Mouse (Mus musculus): Measurements from ENCODE around the gene Pkn1. TPM values are rescaled to one million over a fixed set of nuclear protein-coding genes. Genes with fewer than 3 reads are reported as not detected.

The Pkn1 gene
- total and polyA plus RNA-seq, 3 experiments = 33.5 to 73.2 (median 41.2) TPM

DNA sequence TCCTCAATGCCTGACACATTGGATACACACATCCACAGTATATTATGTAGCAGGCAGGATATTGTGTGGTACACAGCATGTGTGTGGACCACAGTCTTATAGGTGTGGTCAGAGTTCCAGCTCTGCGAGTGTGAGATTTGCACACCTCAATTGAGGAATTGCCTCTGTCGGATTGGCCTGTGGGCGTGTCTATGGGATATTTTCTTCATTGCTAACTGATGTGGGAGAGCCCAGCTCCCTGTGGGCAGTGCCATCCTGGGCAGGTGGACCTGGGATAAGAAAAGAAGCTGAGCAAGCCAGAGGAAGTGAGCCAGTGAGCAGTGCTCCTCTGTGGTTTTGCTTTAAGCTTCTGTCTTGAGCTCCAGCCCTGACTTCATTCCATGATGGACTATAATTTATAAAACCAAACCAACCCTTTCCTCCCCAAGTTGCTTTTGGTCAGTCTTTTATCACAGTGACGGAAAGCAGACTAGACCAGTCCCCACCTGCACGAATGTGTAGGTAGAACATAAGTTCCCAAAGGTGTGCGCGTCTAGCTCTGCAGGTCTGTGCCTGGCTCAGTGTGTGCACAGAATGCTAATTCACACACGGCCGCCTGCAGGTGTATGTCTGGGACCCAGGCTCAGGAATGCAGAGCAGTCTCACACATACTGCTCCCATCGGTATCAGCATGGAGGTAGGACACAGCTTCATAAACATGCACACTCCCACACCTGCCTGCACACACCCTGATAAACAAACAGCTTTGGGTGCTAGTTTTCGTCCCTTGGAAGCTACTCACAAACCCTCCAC, 4.4 kb downstream of the Pkn1 start:
- DNase-seq (ENCODE audit: low read depth, low spot score) = no peak
- no peaks in the 10 kb centered on the region for H3K9me3 ChIP-seq (replicated peaks; ENCODE audit: insufficient read depth, low read length)
- no peaks in the 10 kb centered on the region for H3K27me3 ChIP-seq (ENCODE audit: control insufficient read depth in 1 of 2, insufficient read depth in 2 of 2, low read length in 2 of 2)
- peaks cover 39% of the 10 kb centered on the region for H3K79me2 ChIP-seq (ENCODE audit: control insufficient read depth, insufficient read depth, low read length, poor library complexity)
- no peak overlapping the region for H3K4me3 ChIP-seq (ENCODE audit: control insufficient read depth in 1 of 2, insufficient read depth in 1 of 2, low read depth in 2 of 2, low read length in 2 of 2)
- H3K4me1 ChIP-seq (ENCODE audit: control insufficient read depth in 1 of 2, insufficient read depth in 2 of 2, low read length in 2 of 2) = peaks cover 4 to 28% of the 10 kb centered on the region in 2 experiments
- TF ChIP-seq EP300 (IDR thresholded peaks at IDR 0.05; ENCODE audit: low read depth in 1 of 2, low read length in 2 of 2) (no peak), ELF1 (IDR thresholded peaks at IDR 0.05; ENCODE audit: low read depth, low read length) (no peak), POLR2A (IDR thresholded peaks at IDR 0.05; ENCODE audit: control insufficient read depth in 1 of 2, insufficient read depth in 1 of 2, low read depth in 1 of 2, low read length in 2 of 2, poor library complexity in 1 of 2) (no peak), MYC (IDR thresholded peaks at IDR 0.05; ENCODE audit: low read depth, low read length) (no peak), MYB (IDR thresholded peaks at IDR 0.05; ENCODE audit: low read depth, low read length) (no peak), USF1 (IDR thresholded peaks at IDR 0.05; ENCODE audit: low read depth, low read length) (no peak), CHD1 (IDR thresholded peaks at IDR 0.05; ENCODE audit: low read depth, low read length) (no peak), TAL1 (IDR thresholded peaks at IDR 0.05; ENCODE audit: low read length) (no peak), MAX (IDR thresholded peaks at IDR 0.05; ENCODE audit: low read length) (no peak), SIN3A (IDR thresholded peaks at IDR 0.05; ENCODE audit: low read length) (no peak), RCOR1 (IDR thresholded peaks at IDR 0.05; ENCODE audit: low read depth, low read length) (no peak), ZKSCAN1 (IDR thresholded peaks at IDR 0.05; ENCODE audit: low read depth, low read length) (no peak), JUND (IDR thresholded peaks at IDR 0.05; ENCODE audit: low read depth, low read length) (no peak), NRF1 (IDR thresholded peaks at IDR 0.05; ENCODE audit: insufficient read depth, low read depth, low read length, poor library complexity, severe bottlenecking) (no peak)
- H3K27ac ChIP-seq (ENCODE audit: control insufficient read depth, low read depth, low read length) = peak overlapping the region; percentile 34; the same call in 1 of the 2 replicates
- H3K36me3 ChIP-seq (ENCODE audit: control insufficient read depth in 1 of 2, insufficient read depth in 2 of 2, low read length in 2 of 2) = peaks cover 13 to 14% of the 10 kb centered on the region in 2 experiments
- H3K9ac ChIP-seq (ENCODE audit: control insufficient read depth, low read depth, low read length, poor library complexity, severe bottlenecking) = no peak overlapping the region

DNA sequence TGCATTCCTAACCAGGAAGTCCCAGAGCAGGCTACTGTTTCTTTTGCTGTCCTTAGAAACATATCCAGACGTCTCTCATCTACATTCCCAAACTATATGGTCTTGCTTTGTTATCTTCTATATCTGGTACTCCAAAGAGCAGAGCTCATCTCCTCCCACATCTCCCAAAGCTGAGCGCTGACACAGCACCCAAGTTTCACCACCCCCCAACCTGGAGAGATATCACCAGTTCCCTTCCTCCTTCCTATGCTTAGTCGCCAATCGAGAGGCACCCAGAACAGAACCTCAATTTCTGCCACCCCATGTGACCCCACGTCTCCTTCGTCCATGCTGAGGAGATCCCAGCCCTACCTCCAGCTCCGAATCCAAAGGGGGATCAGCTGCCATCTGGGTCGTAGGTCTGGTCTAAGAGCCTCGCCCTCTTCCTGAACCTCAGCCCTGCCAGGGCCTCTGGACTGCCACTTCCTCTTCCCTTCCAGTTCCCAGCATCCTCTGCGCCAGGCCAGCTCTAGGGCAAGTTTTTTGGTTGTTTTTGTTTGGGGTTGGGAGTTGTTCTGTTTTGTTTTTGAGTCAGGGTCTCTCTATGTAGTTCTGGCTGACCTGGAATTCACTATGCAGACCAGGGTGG, 5.3 kb downstream of the Pkn1 start:
- peak overlapping the region; percentile 46 to 51 for H3K4me3 ChIP-seq (ENCODE audit: control insufficient read depth in 1 of 2, insufficient read depth in 1 of 2, low read depth in 2 of 2, low read length in 2 of 2)
- peaks cover 35% of the 10 kb centered on the region for H3K79me2 ChIP-seq (ENCODE audit: control insufficient read depth, insufficient read depth, low read length, poor library complexity)
- DNase-seq (ENCODE audit: low read depth, low spot score) = peak; percentile 82
- H3K9me3 ChIP-seq (replicated peaks; ENCODE audit: insufficient read depth, low read length) = no peaks in the 10 kb centered on the region
- H3K36me3 ChIP-seq (ENCODE audit: control insufficient read depth in 1 of 2, insufficient read depth in 2 of 2, low read length in 2 of 2) = peaks cover 11 to 16% of the 10 kb centered on the region in 2 experiments
- peak overlapping the region; percentile 71 for H3K9ac ChIP-seq (ENCODE audit: control insufficient read depth, low read depth, low read length, poor library complexity, severe bottlenecking)
- peak overlapping the region; percentile 84 for H3K27ac ChIP-seq (ENCODE audit: control insufficient read depth, low read depth, low read length)
- H3K27me3 ChIP-seq (ENCODE audit: control insufficient read depth in 1 of 2, insufficient read depth in 2 of 2, low read length in 2 of 2) = no peaks in the 10 kb centered on the region
- H3K4me1 ChIP-seq (ENCODE audit: control insufficient read depth in 1 of 2, insufficient read depth in 2 of 2, low read length in 2 of 2) = peaks cover 4 to 25% of the 10 kb centered on the region in 2 experiments
- TF ChIP-seq TAL1 (IDR thresholded peaks at IDR 0.05; ENCODE audit: low read length) (no peak), NRF1 (IDR thresholded peaks at IDR 0.05; ENCODE audit: insufficient read depth, low read depth, low read length, poor library complexity, severe bottlenecking) (no peak), RCOR1 (IDR thresholded peaks at IDR 0.05; ENCODE audit: low read depth, low read length) (no peak), POLR2AphosphoS5 (IDR thresholded peaks at IDR 0.05; ENCODE audit: borderline replicate concordance, low read depth, low read length) (no peak), CHD2 (IDR thresholded peaks at IDR 0.05; ENCODE audit: low read length) (no peak), MAZ (IDR thresholded peaks at IDR 0.05; ENCODE audit: low read depth, low read length) (peak; percentile 41; the same call in 1 of the 2 replicates), ZNF384 (IDR thresholded peaks at IDR 0.05; ENCODE audit: low read depth, low read length) (no peak), ETS1 (IDR thresholded peaks at IDR 0.05; ENCODE audit: low read depth, low read length) (peak; percentile 40; the same call in 1 of the 2 replicates), BHLHE40 (IDR thresholded peaks at IDR 0.05; ENCODE audit: borderline replicate concordance, low read depth, low read length) (no peak), ZMIZ1 (IDR thresholded peaks at IDR 0.05; ENCODE audit: low read depth, low read length) (peak; percentile 36; the same call in 1 of the 2 replicates), MAFK (IDR thresholded peaks at IDR 0.05; ENCODE audit: borderline replicate concordance, low read depth, low read length) (0 out of 2 replicates have a peak, but pooled peaks have one; percentile 23), TBP (IDR thresholded peaks at IDR 0.05; ENCODE audit: low read depth, low read length) (0 out of 2 replicates have a peak, but pooled peaks have one; percentile 16), EP300 (IDR thresholded peaks at IDR 0.05; ENCODE audit: low read depth in 1 of 2, low read length in 2 of 2) (peak in 1 of 2 experiments; percentile 32; a peak in 3 of 4 replicates), E2F4 (IDR thresholded peaks at IDR 0.05; ENCODE audit: borderline replicate concordance, low read depth, low read length) (no peak), RAD21 (IDR thresholded peaks at IDR 0.05; ENCODE audit: low read depth, low read length) (no peak), TCF12 (IDR thresholded peaks at IDR 0.05; ENCODE audit: low read depth, low read length) (peak; percentile 27; the same call in 1 of the 2 replicates), ZC3H11A (IDR thresholded peaks at IDR 0.05; ENCODE audit: low read depth, low read length) (no peak), MXI1 (IDR thresholded peaks at IDR 0.05; ENCODE audit: low read depth, low read length) (0 out of 2 replicates have a peak, but pooled peaks have one; percentile 32), CTCF (IDR thresholded peaks at IDR 0.05 in 2 of 3, conservative IDR thresholded peaks at IDR 0.05 in 1 of 3; ENCODE audit: control insufficient read depth in 1 of 3, insufficient read depth in 1 of 3, low read depth in 2 of 3, low read length in 3 of 3, poor library complexity in 1 of 3, severe bottlenecking in 1 of 3) (no peak)
